Mouse (Mus musculus) T-helper 1 cell (primary cell): ENCODE measurements around the gene Dock2.

Source experiments
- in situ Hi-C: fragments of 300-600 bp; cut with MboI, MseI; formaldehyde crosslinking; loops from one replicate; pipeline ENCODE4 v1.15.1; 2025; ENCODE audit warnings: high pct_unique_total_duplicates

The Dock2 gene

DNA sequence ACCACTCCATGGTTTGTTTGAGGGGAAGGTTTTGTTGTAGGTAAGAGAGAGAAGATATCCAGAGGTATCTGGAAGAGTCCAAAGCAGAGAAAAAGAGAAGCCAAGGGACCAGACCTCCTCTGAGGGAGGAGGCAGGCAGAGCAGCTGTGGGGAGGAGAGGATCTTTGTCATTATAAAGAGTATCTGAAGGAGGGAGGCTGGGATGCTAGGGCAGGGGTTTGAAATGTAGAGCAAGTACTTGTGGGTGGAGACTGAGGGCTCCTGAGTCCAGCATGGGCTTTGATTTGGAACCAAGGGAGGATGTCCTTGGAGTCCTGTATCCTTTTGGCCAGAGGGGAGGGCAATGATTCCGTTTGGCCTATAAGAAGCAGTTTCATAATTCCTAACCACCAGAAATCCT, 346.2 kb downstream of the Dock2 start:
- in situ Hi-C loops, result no loop called here

DNA sequence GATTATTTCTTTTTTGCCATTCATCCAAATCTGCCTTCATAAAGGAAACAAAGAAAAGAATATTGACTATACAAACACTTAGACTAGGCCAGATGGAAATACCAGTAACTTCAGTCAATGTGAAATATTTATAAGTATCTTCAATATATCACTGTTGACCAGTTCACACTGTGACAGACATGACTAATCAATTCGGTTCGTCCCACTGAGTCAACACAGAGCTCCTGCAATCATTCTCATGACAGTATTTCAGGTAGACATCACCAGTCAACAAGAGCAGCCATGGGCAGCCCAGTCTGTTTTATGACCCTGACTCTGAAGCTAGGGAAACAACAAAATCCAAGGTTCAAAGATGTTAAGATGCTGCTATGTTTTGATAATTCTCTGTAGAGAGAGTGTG, 351.7 kb downstream of the Dock2 start:
- in situ Hi-C loops, result no loop called here

DNA sequence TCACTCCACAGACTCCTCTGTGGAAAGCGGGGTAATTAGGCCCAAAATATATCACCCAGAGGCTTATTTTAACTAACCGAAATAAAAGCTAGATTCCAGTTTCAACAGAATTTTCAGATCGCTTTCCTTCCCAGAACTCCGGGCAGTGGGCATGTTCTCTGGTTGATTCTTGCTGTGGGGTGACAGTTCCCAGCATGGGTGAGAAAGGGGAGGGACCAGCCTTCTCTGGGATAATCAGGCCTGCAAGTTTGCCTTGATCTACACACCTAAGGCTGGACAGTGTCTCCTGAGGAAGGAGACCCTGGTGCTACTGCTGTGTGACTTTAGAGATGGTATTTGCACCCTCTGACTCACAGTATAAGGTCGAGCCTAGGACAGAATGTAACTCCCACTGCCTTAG, 352.3 kb downstream of the Dock2 start:
- in situ Hi-C loops, result no loop called here

DNA sequence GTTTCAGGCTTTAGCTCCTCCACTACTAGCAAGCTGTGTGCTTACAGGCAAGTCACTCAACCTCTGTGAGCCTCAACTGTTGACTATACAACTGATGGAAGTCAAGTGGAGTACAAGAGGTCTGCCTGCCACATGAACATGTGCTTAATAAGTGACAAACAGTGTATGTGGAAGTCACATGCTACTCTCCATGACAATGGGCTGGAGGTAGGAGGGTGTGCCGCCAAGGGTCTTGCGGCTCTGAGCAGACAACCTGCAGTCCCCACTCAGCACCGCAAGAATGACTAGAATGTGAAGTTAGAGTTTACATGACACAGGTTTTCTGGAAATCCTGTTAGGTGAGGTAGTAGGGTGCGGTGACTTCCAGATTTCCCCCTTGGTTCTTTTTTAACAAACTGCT, 352.8 kb downstream of the Dock2 start:
- in situ Hi-C loops, result no loop called here

DNA sequence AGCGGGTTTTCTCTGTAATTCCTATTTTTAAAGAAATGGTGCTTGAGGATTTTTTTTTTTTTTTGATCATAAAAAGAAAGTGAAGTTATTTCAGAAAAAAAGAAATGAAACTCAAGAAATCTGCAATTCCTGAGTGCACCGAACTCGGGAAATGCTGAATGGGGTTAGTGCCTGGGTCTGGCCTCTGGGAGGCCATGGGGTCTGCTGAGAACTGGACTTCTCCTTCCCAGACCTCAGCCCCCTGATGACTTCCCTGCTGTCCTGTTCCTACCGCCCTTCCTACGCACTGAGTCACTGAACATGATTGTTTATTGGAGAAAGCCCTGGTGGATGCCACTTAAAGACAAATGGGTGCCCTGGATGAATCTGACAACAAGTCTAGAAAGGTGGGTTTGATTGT, 356.5 kb downstream of the Dock2 start:
- in situ Hi-C loops, result no loop called here

DNA sequence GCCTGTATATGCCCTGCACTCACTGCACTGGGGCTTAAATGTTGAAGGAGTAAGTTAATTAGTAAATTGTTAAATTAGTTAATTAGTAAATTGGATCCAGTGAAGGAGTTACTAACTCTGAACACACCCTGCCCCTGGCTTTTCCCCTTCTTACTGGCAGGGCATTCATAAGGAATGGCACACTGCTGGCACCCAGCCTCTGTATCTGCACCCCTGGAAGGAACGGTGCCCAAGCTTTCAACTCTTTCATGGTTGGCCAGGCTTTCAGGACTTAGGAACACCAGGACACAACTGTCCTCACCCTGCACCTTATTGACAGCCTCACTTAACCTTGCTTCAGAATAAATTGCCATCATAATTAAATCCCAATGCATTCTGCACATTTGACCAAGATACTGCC, 359.1 kb downstream of the Dock2 start:
- in situ Hi-C loops, result no loop called here

DNA sequence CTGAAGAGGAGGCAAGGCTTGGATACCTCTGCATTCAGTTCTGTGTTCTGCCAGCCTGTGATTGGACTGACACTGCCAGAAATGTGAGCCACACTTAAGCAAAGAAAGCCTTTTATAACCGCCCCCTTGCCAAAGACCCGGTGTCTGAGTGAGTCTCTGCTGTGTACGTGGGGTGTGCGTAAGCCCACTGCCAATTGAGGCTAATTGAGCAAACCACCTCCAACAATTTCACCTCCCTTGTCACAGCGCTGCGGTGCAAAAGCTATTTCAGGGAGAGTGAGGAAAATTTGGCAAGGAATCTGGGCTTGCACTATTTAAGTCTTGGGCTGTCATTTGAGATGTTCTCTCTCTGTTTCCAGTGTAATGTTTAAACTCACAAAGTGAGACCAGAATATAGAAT, 362.6 kb downstream of the Dock2 start:
- in situ Hi-C loops, result no loop called here

DNA sequence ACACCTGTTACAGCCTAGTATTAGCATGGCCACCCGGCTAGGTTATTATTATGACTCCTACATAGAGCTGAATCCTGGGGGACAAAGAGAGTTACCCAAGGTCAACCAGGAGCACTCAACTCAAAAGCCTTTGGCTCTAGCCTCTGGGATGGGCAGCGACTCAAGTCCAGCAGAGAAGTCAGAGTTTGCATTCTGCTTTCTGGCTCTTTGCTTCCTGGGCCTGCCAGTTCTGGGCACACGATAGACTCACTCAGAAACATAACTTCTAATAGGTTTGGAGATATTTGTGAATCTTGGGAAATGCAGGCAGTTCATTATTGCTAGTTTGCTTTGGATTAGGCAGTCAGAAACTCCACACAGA, 367.1 kb downstream of the Dock2 start:
- in situ Hi-C loops, result no loop called here

DNA sequence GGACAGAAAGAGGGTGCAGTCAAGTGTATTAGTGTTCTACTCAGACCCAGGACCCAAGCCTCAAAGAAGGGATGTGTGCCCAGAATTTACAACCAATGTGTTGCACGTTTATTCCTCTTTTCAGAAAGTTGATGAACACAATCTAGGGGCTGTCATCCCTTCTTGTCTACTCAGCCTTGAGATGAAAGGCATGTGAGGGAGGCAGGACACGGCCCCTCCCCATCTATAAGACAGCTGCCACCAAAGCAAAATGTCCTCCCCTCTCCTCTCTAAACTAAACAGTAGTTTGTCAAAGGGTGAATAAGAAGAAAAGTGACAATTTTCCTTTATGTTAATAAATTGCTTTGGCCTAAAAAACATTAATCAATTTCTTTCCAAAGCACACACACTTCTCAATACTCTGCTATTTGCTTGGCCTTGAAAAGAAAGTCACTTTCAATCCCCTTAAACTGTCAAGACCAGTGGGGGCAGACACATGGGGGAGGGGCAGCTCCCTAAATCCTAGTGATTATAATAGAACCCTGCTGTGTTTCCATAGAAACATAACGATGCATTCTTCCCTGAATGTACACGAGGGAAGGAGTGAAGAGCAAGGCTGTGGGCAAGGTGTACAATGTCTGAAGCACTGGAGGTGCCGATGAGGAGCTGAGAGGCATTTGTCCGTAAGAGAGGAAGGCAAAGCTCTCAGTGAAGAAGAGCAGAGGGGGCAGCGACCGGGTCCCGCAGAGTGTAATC, 367.6 kb downstream of the Dock2 start:
- in situ Hi-C loops, result no loop called here

DNA sequence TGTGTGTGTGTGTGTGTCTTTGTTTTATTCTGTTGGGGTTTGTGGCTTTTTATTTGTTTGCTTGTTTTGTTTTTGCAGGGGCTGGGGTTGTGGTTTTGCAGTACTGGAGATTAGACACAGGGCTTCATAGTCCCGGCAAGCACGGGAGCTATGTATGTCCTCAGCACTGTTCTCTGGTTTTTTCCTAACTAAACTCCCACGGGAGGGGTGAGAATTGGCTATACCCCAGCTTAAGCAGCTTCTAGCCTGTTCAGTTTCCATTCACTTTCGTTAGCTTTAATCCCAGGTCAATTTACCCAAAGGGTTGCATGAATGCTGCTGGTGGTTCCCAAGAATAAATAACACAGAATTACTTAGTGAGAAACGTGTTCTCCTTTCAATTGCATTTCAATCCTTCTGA, 376.8 kb downstream of the Dock2 start:
- in situ Hi-C loops, result loop anchor here (10.0 kb wide), 1 partner anchor 278 kb away; no protein-coding TSS in a partner anchor

DNA sequence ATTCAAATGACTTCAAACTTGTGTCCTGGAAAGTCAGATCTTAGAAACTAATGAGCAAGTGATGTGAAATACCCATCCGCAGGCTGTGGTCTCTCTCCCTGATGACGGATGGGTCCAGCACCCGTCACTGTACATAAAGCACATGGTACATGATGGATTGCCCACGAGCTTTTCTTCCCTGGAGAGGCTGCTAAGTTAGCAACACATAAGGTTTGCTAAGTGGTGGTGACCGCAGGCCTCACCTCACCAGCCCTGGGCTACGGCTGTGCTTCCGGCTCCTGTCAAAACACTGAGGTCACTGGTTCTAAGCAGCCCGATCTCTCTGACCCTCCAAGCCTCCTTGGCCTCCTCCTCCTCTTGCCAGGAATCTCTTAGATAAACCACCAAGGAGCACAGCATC, 377.4 kb downstream of the Dock2 start:
- in situ Hi-C loops, result loop anchor here (10.0 kb wide), 1 partner anchor 278 kb away; no protein-coding TSS in a partner anchor

DNA sequence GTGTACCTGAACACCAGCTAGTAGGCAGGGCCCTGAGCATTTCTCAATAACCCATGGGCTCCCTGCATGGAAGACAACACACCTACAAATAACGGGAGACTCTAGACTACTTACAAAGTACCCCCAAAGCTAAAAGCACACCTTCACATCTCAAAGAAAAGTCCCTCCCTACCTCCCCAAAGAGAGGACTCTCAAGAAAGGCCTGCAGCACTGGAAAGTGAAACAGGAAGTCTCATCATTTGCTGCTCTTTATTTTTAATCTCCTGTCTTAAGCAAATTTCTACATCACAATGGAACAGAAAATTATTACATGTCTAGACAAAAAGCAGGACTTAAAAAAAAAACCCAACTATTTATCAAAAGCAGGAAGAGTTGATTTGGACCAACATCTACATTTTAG, 378.4 kb downstream of the Dock2 start:
- in situ Hi-C loops, result loop anchor here (10.0 kb wide), 1 partner anchor 279 kb away; no protein-coding TSS in a partner anchor

DNA sequence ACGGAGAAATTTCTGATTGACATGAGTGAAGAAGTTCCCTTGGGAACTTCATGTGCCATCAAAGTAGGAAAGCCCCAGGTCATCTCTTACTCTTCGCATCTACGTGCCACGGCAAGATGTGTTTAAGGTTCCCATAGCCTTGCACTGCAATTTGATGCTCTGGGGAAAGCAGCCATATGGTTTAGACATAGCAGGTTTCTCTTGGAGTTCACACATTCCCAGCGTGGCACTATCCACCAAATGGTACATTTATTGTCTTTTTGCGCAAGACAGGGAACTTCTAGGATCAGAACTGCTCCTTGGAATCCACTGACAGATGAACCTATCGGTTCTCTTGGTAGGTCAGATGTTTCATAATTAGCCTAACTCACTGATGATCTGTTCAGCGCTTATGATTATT, 382.3 kb downstream of the Dock2 start:
- in situ Hi-C loops, result loop anchor here (10.0 kb wide), 1 partner anchor 283 kb away; no protein-coding TSS in a partner anchor

DNA sequence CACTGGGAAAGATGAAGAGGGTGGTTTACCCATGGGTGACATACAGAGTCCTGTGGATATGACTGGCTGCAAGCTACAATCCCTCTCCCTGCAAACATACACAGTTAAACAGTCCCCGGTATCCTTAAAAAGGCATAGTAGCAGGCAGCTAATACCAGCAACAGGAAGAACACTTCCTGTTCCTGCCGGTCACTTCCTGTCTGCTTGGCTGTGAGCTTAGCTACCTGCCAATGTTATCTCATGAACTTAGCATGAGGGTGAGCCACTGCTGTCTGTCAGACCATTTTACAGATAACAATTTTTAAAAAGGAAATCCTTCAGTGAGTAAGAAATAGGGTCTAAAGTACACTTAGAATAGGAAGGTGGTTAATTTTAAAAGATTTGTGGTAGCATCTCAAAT, 385.1 kb downstream of the Dock2 start:
- in situ Hi-C loops, result no loop called here

DNA sequence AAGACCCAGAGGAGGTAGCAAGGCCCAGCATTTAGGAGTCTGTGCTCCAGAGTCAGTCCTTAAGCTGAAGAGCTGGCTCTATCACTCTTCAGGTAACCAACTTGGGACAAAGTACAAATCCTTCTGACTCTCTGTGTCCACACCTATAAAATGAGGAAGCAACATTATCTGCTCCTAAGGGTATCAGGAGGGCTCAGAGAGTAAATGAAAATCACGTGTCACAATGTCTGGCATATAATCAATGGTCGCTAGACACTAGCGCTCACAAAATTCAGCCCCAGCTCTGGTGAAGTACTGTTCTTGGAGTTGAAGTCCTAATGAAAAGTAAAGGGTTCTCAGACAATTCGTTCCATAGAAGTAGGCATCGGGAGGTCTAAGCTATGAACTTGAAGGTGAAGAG, 386.0 kb downstream of the Dock2 start:
- in situ Hi-C loops, result no loop called here

DNA sequence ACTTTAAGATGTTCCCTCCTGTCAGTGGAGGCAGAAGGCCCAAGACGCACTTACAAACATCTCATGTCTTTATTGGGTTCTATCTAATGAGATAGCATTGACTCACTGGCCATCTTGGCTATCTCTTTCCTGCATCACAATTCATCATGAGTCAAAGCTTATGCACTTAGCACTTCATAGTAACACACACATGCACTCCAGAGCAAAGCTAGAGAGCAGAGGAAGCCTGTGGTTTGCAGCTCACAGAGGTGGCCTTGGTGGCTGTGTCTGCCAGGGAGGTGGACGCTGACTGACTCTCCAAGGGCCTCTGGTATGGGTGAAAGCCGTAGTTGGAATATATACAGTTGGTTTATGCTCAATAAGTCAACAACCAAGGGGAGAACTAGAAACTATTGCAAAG, 387.9 kb downstream of the Dock2 start:
- in situ Hi-C loops, result no loop called here

DNA sequence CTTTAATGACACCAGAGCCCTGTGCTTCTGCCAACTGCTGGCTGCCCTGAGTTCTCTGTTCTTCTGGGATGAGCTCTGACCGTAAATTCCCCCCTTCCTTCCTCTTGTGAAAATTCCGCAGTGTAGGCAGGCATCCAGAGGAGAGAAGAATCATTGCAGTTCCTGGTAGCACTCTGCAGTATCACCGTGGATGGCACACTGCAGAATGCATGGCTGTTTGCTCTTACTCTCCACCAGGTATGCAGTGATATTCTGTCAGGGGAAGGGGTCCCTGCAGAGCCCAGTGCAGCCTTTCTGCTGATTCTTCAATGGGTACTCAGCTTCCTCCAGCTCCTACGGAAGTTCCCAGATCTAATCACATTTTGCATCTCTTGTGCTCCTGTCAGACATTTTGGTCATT, 391.6 kb downstream of the Dock2 start:
- in situ Hi-C loops, result no loop called here

DNA sequence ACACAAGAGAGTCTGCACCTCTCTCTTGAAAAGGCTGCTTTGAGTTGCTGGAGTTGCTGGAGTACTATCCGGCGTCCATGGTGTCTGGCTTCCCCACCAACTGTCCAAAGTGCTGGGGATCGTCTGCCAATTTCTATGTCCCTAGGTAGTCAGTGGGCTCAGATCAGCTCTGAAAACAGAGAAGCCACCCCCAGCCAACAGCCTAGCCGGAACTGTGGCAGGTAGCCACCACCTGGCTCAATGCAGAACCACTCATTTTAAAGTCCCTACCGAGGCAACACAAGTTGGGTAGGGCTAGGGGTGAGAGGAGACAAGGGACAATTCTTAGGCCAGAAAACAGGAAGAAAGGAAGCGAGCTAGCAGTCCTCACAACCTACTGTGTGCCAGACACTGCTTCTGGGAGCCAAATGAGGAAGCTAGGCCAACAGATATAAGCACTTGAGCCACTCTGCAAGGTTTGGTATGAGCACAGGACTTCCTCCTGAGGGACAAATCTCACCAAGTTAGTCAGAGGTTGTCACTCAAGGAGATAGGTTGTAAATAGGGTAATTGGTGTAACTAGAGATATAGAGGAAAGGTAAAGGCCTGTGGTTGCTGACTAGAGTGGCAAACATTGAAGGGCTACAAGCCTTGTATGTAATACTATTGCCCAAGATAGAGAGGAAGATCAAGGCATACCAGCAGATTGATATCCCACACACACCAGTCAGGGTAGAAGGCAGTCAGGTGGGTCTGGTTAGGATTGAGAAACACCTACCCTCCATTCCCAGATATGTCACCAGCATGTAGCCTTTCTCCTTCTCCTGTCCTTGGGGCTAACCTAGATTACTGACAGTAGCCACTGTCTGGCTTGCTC, 394.2 kb downstream of the Dock2 start:
- in situ Hi-C loops, result no loop called here

DNA sequence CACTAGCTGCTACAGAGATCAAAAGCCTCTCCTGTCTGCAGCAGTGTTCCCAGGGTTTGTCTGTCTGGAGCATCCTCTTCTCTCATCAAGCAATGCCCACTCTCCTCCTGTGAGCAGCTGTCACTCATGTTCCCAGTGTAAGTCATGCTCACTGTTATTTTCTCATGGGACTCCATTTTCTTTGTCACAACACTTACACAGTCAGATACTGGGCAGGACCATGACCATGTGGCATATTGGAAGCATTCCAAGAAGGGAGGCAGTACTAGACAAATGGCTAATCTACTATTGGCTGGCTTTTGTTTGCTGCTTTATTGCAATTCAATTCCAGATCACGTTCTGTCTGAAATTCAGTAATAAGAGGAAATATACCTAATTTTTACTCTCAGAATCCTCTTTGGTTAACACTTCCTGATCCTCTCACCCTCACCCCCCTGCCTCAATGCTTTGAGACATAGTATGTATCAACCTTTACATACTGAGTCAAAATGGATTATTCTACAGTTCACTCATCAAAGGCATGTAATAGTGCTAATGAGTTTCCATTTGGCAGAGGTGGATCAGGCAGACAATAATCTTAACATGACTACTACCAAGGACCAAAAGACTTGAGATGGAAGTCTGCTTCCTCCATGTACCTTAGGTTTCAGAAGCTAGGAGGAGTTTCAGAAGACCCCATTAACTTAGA, 398.5 kb downstream of the Dock2 start:
- in situ Hi-C loops, result no loop called here

DNA sequence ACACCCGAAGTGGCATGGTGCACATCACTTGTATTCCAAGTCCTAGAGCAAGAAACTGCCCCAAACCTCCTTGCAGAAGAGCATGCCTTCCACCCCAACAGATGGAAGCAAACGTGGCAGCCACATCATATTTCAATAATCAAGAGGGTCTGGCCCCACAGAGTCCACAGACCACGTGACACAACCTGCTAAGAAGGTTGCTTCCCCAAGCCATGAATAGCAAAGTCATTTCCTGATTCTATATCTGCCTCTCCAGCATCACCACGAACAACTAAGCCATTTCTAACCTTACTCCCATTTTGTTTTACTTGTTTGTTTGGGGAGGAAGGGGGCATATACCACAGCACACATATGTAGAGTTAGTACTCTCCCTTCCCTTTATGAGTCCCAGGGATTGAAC, 399.5 kb downstream of the Dock2 start:
- in situ Hi-C loops, result no loop called here

DNA sequence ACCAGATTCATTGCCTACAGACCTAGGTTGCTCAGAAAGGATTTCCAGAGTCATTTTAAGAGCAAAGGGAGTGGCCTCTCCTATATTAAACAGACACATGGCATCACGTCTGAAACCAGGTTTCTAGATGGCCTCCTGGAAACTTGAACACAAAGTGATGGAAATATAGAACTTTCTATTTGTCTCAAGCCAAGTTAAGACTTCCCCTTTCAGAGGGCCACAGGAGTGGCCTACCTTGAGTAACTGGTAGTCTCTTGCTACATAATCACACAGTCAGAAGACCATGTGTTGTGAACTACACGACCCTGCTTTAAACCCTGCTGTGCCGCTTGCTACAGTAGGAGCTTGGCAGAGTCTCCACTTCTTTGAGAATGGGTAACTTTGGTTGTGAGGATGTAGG, 400.2 kb downstream of the Dock2 start:
- in situ Hi-C loops, result no loop called here

DNA sequence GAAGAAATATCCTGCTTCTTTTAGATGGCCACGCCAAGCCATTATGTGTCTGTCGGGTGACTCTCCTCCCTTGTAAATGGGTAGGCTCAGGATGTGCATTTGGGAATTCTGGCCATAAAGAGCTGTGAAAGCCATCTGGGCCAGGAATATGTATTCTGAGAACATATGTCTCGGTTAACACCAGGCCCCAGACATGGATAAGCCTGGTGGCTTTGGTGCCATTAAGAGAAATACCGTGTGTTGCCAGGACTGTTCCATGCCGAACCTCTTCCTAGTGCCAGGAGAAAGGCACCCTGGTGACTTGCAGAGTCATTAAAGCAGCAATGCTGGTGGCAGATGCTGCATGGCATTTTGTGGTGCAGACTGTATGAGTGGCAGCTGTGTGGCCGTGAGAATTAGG, 406.0 kb downstream of the Dock2 start:
- in situ Hi-C loops, result no loop called here
